Mouse (Mus musculus) kidney, adult 11 months (tissue): ENCODE measurements around the gene Cyp4a12b.
"Not testable (repeated sequence)": the region's sequence is repeated elsewhere in the genome, so short reads cannot be mapped to it uniquely, and the experiment has no call there.

Source experiments
- DNase-seq: peaks from one replicate; pipeline ENCODE4 v3.0.0; 2022

The Cyp4a12b gene

DNA sequence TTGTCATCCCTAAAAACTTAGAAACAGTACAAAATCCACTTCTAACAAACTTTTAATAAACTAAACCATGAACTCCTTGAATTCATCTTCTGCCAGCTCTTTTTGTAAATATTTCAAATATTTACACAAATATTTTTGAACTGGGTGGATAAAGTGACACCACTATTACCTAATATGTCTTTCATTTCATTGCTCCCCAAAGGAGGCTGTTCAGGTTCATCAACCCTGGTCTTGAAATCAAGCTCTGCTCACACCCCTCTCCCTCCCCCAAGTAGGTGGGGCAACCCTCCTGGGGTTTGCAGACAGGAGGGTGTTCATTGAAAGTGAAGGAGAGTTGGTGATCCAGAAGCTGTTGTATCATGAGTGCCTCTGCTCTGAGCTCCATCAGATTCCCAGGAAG lies at the start of gene Cyp4a12b:
Gene Cyp4a12b, plus strand, starts transcription at position 301 of the 400 bp plus-strand sequence.
- not testable (repeated sequence) for DNase-seq

DNA sequence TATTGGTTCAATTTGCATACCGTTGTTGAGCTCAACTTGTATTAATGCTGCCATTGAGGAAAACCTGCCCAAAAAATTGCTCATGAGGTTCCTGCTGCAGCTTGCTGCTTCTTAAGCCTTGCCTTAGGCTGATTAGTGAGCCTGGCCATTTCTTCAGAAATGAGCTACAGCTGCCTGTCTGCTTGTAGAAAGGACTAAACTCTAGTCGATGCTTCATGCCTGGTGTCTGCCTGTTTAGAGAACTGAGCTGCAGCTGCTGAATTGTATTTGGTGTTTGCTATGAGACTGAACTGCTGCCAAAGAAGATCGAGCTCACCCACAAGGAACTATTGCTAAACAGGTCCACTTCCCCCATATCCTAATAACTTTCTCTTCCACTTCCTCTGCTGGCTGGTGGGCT lies 45.8 kb upstream of the Cyp4a12b start:
- DNase-seq, result not testable (repeated sequence)

DNA sequence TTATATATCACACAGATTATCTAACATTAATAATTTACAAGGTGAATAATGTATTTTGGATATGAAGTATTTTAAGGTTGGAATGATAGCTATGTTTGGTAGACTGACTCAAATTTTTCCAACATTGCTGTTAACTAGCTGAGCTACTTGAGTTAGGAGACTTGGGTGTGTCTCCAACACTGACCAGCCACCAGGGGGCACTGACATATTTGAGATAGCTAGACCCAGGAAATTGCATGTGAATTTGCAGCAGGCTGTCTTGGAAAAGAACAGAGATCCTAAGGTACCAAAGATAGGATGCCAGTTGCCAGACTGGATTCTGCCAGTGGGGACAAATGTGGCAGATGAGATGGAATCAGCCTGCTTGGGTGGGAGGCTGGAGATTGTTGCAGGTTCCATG lies 43.4 kb upstream of the Cyp4a12b start:
- peak; percentile 4 for DNase-seq

DNA sequence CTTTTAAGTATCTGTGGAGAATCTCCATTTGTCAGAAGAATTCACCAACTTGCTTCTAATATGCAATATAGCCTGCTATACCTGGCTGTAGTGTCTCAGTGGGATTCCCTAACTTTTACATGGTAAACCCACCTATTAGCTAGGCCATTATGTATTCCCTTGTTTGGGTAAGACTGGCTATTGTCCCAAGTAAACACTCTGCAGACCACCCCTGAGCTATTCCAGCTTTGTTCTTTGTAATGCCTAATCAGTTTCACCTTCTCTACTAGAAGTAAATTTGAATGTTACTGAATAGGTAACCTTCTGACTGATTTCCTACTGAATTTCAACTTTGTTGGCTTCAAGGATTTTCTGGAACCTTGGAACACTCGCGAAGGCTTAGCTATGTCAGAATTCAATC lies 15.2 kb upstream of the Cyp4a12b start:
- DNase-seq, result not testable (repeated sequence)

DNA sequence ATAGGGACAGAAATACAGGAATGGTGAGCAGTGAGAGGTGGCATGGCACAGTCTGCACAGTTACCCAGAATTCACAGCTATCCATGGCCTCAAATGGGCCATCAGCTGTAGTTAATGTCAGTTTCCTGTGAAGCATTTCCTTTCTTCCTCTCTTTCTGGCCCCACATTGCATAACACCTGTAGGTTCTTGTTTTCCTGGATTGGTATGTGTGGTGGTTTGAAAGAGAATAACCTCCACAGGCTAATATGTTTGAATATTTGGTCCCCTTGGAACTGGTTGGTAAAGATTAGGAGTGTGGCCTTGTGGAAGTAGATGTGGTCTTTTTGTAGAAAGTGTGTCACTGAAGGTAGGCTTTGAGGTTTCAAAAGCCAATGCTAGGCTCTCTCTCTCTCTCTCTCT lies 14.5 kb upstream of the Cyp4a12b start:
- DNase-seq, result not testable (repeated sequence)

DNA sequence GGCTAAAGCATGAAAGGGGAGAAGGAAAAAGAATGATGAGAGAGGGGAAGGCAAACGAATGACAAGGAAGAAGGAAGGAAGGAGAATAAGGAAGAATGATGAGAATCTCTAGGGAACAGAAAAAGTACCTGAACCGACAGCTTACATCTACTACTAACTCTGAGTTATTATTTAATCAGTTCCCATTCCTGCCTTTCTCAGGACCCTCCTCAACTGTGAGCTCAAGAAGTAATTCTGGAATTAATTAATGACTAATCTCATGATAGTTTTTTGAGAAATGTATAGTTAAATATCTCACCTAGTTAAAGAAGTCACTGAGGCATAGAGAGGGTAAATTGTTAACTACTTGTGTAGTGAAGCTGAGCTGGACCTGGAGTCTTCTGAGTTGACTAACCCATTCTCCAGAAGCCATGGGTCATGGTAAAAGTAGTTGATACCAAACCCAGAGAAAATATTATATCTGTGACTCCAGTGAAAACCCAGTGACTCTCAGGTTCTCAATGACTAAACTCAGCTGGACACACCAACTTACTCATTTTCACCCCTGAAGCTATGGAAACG lies 39.2 kb downstream of the Cyp4a12b start:
- DNase-seq, result no peak

DNA sequence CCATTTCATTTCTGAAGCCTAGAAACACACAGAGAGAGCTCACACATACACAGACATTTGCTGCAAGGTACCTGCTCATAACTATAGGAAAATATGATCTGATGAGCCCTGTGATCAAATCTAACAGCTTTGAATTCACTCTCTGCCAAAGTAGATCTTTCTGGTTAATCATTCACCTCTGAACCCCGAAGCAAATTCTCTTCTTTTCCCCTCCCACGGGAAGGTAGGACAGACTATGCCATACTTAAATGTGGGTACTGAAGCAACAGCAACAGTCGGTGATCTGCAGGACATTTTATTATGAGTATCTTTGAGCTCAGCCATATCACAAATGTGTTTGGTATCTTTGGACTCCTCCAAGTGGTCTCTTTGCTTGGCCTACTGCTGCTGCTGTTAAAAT lies 40.9 kb downstream of the Cyp4a12b start, which contains the start of gene Cyp4a30b:
Gene Cyp4a30b, plus strand, starts transcription at position 301 of the 400 bp plus-strand sequence.
- DNase-seq, result no peak

DNA sequence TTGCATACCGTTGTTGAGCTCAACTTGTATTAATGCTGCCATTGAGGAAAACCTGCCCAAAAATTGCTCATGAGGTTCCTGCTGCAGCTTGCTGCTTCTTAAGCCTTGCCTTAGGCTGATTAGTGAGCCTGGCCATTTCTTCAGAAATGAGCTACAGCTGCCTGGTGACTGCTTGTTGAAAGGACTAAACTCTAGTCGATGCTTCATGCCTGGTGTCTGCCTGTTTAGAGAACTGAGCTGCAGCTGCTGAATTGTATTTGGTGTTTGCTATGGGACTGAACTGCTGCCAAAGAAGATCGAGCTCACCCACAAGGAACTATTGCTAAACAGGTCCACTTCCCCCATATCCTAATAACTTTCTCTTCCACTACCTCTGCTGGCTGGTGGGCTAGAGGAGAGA lies 62.2 kb downstream of the Cyp4a12b start:
- DNase-seq, result not testable (repeated sequence)

DNA sequence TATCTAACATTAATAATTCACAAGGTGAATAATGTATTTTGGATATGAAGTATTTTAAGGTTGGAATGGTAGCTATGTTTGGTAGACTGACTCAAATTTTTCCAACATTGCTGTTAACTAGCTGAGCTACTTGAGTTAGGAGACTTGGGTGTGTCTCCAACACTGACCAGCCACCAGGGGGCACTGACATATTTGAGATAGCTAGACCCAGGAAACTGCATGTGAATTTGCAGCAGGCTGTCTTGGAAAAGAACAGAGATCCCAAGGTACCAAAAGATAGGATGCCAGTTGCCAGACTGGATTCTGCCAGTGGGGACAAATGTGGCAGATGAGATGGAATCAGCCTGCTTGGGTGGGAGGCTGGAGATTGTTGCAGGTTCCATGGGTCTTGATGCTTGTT lies 64.6 kb downstream of the Cyp4a12b start:
- peak; percentile 50 for DNase-seq

DNA sequence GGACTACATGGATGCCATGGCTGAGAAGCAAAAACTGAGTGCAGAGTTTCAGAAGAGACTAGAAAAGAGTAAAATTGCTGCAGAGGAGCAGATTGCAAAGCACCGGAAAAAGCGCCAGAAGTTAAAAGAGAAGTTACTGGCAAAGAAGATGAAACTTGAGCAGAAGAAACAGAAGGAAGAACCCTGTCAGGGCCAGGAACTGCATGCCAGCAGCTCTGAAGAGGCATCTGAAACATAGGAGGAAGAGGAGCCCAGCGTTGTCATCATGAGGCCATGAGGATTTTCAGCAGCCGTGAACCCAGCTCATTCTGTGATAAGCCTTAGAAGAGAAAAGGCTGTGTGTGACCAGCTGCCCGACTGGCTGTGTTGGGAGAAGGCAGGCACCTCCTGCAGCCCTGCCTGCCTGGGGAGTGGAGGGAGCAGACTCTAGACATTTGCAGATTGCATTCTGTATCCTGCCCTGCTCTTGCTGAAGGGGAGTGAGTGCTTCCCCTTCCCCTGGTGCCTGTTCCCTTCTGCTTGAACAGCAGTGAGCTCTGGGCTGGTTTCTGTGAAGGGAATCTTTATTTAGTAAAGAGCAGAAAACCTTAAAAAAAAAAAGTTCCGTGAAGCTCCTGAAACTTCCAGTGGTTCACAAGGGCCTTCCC lies 69.7 kb downstream of the Cyp4a12b start:
- DNase-seq, result no peak
